Mouse (Mus musculus) forebrain, embryonic 15.5 days (tissue): ENCODE results near the gene Il12b. TPM values are rescaled to one million over a fixed set of nuclear protein-coding genes. Genes with fewer than 3 reads are reported as not detected.

Experiments used
- ATAC-seq: fragments of 200-750 bp; cut with Nextera tagmentation; replicated peaks from 2 replicates; pipeline ENCODE4 v1.8.0; 2017; ENCODE audit warnings: mild to moderate bottlenecking, moderate TSS enrichment, moderate library complexity
- H3K27ac ChIP-seq: fragments of 300-500 bp; sonication (generic); replicated peaks from 2 replicates; pipeline ENCODE4 v1.5.1; 2015; ENCODE audit warnings: mild to moderate bottlenecking, inconsistent platforms
- H3K27me3 ChIP-seq: fragments of 300-500 bp; sonication (generic); 2 replicates; pipeline ENCODE4 v1.6.1; 2015; ENCODE audit warnings: inconsistent platforms
- H3K36me3 ChIP-seq: fragments of 300-500 bp; sonication (generic); 2 replicates; pipeline ENCODE4 v1.6.1; 2015; ENCODE audit warnings: mild to moderate bottlenecking, inconsistent platforms
- H3K4me1 ChIP-seq: fragments of 300-500 bp; sonication (generic); 2 replicates; pipeline ENCODE4 v1.6.1; 2015; ENCODE audit warnings: inconsistent platforms
- H3K4me2 ChIP-seq: fragments of 300-500 bp; sonication (generic); replicated peaks from 2 replicates; pipeline ENCODE4 v1.6.1; 2015; ENCODE audit warnings: mild to moderate bottlenecking, inconsistent platforms
- H3K4me3 ChIP-seq: fragments of 300-500 bp; sonication (generic); 2 replicates; pipeline ENCODE4 v1.5.1; 2015; ENCODE audit warnings: mild to moderate bottlenecking, inconsistent platforms
- H3K9ac ChIP-seq: fragments of 300-500 bp; sonication (generic); replicated peaks from 2 replicates; pipeline ENCODE4 v1.6.1; 2015; ENCODE audit warnings: mild to moderate bottlenecking, inconsistent platforms
- H3K9me3 ChIP-seq: fragments of 300-500 bp; sonication (generic); 2 replicates; pipeline ENCODE4 v1.6.1; 2016; ENCODE audit warnings: inconsistent platforms
- WGBS: fragments of 180-500 bp; shearing (Covaris S2); methylation state at CpG from one replicate; pipeline ENCODE4 v1.1.7; 2015; ENCODE audit warnings: mixed read lengths; 5-methylcytosine and 5-hydroxymethylcytosine counted together
- polyA plus RNA-seq: library from polyadenylated mRNA; unstranded; fragments of >200 nt; fragmentation: Nextera tagmentation; extraction: Ambion mirVana; gene quantifications from 2 replicates; pipeline ENCODE4 v1.2.1, GENCODE M21; 2015

The Il12b gene
- polyA plus RNA-seq: not detected in 2 replicates

DNA sequence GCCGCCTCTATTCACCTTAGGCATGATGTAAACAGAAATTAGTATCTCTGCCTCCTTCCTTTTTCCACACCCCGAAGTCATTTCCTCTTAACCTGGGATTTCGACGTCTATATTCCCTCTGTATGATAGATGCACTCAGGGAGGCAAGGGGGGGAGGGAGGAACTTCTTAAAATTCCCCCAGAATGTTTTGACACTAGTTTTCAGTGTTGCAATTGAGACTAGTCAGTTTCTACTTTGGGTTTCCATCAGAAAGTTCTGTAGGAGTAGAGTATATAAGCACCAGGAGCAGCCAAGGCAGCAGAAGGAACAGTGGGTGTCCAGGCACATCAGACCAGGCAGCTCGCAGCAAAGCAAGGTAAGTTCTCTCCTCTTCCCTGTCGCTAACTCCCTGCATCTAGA lies at the start of gene Il12b:
TSS of gene Il12b (plus strand) at position 301 of the 400 bp plus-strand sequence.
- Histone ChIP-seq H3K36me3 (no peaks in the 10 kb centered on the region), H3K4me1 (peaks cover 21% of the 10 kb centered on the region), H3K27ac (no peak within 1 kb of the TSS), H3K4me3 (peak within 1 kb of the TSS; percentile 36), H3K9me3 (no peaks in the 10 kb centered on the region), H3K4me2 (peak within 1 kb of the TSS; percentile 62), H3K9ac (no peak within 1 kb of the TSS; the same call in 1 of the 2 replicates), H3K27me3 (no peaks in the 10 kb centered on the region; the same call in 1 of the 2 replicates)
- 78% methylated on average over 6 of the region's 6 CpGs for WGBS
- no peak for ATAC-seq

DNA sequence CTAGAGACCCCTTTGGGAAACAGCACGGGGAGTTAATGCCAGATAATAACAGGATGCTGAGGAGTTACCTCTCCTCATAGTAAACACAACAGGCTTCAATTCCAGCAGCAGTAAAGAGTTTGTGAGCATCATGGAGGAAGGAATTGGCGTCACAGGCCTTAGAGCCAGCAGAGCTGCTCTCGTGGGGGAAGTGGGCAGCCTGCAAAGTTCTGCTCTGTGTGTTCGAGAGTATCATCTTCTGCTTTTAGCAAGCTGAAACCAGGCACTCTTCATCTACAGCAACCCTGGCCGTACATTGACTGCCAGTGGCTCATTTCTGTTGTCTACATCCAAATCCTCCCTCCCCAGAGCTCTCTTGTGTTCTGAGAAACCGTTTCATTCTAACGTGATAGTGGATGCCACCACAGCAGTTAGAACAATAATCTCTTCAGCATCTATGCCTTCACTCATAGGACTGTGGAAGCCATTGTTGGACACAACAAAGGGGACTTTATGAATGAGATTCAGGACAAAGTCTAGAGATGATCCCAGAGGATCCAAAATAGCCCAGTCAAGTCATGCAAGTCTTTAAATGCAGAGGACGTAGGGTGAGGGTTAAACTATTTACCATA lies 44.9 kb upstream of the Il12b start:
- Histone ChIP-seq H3K27me3 (no peaks in the 10 kb centered on the region), H3K4me3 (no peak overlapping the region), H3K27ac (no peak overlapping the region), H3K4me1 (no peaks in the 10 kb centered on the region), H3K9me3 (no peaks in the 10 kb centered on the region), H3K9ac (no peak overlapping the region), H3K36me3 (no peaks in the 10 kb centered on the region), H3K4me2 (no peak overlapping the region)
- no peak for ATAC-seq
- 80% methylated on average over 8 of the region's 8 CpGs for WGBS

DNA sequence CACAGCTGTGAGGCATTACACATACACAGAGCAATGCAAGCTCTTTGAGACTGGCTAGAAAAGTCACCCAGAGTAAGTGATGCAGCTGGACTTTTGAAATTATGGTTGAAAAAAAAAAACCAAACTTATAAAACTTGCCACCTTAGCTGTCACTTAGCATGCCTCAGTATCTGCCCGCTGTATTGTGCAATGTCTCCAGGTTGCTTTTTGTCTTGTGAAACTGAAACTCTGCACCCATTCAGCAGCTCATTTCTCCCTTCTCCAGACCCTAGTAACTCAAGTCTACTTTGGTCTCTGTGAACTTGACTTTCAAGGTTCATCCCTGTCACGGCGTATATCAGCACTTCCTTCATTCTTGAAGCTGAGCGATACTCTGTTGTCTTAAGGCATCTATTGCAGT lies 43.7 kb upstream of the Il12b start:
- Histone ChIP-seq H3K9ac (no peak overlapping the region), H3K4me2 (no peak overlapping the region), H3K27me3 (no peaks in the 10 kb centered on the region), H3K4me1 (no peaks in the 10 kb centered on the region), H3K4me3 (no peak overlapping the region), H3K36me3 (no peaks in the 10 kb centered on the region), H3K9me3 (no peaks in the 10 kb centered on the region), H3K27ac (no peak overlapping the region)
- ATAC-seq: no peak
- 94% methylated on average over 4 of the region's 4 CpGs for WGBS

DNA sequence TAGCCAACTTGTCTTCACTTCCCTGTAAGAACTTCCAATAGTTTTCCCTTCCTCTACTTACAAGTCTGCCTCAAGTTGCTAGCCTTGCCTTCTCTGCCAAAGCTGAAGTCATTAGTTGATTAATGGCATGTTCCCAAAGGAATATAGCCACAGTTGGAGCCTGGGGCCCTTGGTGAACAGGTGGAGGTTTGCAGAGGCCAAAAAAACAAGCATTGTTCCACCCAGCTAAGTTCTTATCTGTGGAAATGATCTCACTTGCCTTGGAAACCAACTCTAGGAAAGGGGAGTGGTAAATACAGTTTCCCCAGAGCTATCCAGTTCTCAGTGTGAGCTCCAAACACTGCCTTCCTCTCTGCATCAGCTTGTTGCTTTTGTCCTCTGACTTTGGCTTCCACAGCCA lies 35.3 kb upstream of the Il12b start:
- H3K9ac ChIP-seq: no peak overlapping the region
- H3K36me3 ChIP-seq: no peaks in the 10 kb centered on the region
- no peak overlapping the region for H3K4me2 ChIP-seq
- H3K27ac ChIP-seq: no peak overlapping the region
- H3K27me3 ChIP-seq: no peaks in the 10 kb centered on the region
- no peak for ATAC-seq
- H3K4me1 ChIP-seq: no peaks in the 10 kb centered on the region
- no peak overlapping the region for H3K4me3 ChIP-seq
- no peaks in the 10 kb centered on the region for H3K9me3 ChIP-seq

DNA sequence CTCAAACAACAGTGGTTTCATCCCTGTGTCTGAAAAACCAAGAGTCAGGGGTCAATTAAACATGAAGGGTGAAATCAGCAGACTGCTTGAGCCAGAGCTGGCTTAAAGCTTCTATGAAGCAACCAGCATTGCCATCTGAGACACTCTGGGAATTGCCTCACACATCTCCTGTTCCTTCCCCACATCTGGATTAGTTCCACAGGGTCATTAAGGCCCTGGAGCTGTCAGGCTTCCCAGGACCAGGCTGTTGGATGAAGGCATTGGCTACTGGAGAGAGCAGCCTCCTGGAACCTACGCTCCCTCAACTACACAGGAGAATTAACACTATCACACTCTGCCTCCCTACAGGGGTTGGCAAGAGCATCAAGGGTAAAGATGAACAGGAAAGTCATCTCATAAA lies 32.2 kb upstream of the Il12b start:
- 88% methylated on average over 1 of the region's 1 CpGs for WGBS
- Histone ChIP-seq H3K9ac (no peak overlapping the region), H3K4me2 (no peak overlapping the region), H3K36me3 (no peaks in the 10 kb centered on the region), H3K9me3 (no peaks in the 10 kb centered on the region), H3K4me3 (no peak overlapping the region), H3K27ac (no peak overlapping the region), H3K4me1 (no peaks in the 10 kb centered on the region), H3K27me3 (no peaks in the 10 kb centered on the region)
- no peak for ATAC-seq

DNA sequence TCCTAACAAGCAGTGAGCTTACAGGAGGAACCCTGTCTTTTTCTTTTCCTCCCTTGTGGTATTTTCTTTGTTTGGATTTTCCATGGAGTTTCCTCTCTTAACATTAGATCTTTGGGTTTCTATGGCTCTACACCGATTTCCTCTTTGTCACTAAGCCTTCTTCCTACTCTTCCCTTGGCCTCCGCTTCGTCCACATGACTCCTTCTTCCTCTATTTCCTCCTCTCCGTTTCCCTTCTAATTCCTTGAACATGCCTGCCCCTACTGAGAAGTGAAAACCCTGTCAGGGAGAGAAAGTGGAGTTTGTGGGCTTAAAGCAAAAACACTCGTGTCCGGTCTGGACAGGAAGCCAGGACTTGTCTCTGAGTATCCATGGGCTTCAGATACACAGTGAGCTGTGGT lies 27.0 kb upstream of the Il12b start:
- Histone ChIP-seq H3K27ac (no peak overlapping the region), H3K36me3 (no peaks in the 10 kb centered on the region), H3K27me3 (no peaks in the 10 kb centered on the region), H3K9ac (no peak overlapping the region), H3K4me2 (no peak overlapping the region), H3K9me3 (no peaks in the 10 kb centered on the region), H3K4me3 (no peak overlapping the region), H3K4me1 (no peaks in the 10 kb centered on the region)
- 92% methylated on average over 6 of the region's 6 CpGs for WGBS
- ATAC-seq: no peak

DNA sequence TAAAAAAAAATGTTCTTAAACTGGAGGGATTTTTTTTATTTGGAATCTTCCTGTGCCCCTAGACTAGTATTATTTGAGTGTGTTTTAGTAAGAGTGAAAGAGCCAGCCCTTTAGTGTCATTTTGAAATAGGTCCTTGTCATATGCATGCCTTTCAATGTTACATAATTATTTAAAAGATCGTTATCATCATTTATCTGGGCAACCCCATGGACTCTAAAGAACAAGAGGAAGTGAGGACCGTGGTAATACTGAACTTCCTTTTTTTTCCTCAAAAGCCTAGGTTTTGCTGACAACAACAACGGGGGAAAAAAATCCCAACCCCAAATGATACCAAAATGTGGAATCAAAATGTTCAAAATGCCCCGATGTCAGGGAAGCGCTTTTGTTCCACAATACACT lies 22.0 kb upstream of the Il12b start:
- ATAC-seq: no peak
- H3K4me2 ChIP-seq: no peak overlapping the region

DNA sequence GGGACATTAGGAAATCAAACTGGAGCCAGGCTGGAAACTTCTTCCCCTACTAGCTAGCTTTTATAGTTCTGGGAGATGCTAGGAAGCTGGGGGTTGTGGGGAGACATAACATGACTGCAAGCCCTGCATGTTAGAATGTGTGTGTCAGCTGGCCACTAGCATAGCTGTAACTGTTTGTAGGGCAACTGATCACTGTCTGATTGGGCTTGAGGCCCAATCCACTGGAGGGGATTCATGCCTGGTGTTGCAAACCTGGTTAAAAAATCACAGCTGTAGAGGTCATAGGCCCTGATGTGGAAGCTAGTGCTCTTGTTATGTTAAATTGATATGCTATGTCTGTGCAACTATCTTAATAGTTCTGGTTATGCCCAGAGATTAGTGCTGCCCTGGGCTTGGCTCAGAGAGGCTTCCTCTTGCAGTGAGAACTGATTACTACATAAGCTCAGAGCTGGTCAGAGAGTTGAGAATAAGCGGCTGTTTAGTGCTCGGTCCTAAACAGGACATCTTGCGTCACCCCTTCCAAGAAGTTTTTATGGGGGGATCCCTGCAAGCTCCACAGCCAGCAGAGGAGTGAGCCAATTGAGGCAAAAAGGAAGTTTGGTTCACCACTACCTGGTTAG lies 19.3 kb upstream of the Il12b start:
- Histone ChIP-seq H3K4me1 (no peaks in the 10 kb centered on the region), H3K9ac (no peak overlapping the region), H3K4me3 (no peak overlapping the region), H3K27me3 (no peaks in the 10 kb centered on the region), H3K27ac (no peak overlapping the region), H3K4me2 (no peak overlapping the region), H3K9me3 (no peaks in the 10 kb centered on the region), H3K36me3 (no peaks in the 10 kb centered on the region)
- WGBS: 94% methylated on average over 3 of the region's 3 CpGs
- ATAC-seq: no peak

More for the DNA sequence above, 22.0 kb upstream of the Il12b start:
- no peaks in the 10 kb centered on the region for H3K27me3 ChIP-seq
- no peak overlapping the region for H3K27ac ChIP-seq
- no peak overlapping the region for H3K4me3 ChIP-seq
- H3K9ac ChIP-seq: no peak overlapping the region
- no peaks in the 10 kb centered on the region for H3K9me3 ChIP-seq
- H3K36me3 ChIP-seq: no peaks in the 10 kb centered on the region
- WGBS: 86% methylated on average over 5 of the region's 5 CpGs
- H3K4me1 ChIP-seq: no peaks in the 10 kb centered on the region

DNA sequence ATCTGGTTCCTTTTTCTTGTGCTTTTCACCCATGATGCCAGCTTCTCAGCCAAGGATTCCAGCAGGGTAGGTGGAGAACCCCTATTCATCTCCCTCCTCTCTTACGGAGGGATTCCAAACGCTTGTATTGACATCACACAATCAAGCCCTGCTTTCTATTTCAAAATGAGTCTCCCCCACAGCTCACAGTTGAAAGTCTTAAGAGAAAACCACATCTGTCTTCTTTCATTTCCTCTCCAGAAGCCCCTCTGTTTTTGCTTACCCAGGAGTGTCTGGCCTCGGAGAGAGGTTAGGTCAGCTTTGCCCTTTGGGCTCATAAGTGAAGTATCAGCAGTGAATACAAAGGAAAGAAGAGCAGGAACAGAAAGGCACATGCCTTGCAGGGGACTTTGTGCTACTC lies 17.7 kb upstream of the Il12b start:
- Histone ChIP-seq H3K9me3 (no peaks in the 10 kb centered on the region), H3K4me1 (no peaks in the 10 kb centered on the region), H3K36me3 (no peaks in the 10 kb centered on the region), H3K27me3 (no peaks in the 10 kb centered on the region), H3K4me3 (no peak overlapping the region), H3K4me2 (no peak overlapping the region), H3K9ac (no peak overlapping the region), H3K27ac (no peak overlapping the region)
- ATAC-seq: no peak
- 33% methylated on average over 3 of the region's 3 CpGs for WGBS

DNA sequence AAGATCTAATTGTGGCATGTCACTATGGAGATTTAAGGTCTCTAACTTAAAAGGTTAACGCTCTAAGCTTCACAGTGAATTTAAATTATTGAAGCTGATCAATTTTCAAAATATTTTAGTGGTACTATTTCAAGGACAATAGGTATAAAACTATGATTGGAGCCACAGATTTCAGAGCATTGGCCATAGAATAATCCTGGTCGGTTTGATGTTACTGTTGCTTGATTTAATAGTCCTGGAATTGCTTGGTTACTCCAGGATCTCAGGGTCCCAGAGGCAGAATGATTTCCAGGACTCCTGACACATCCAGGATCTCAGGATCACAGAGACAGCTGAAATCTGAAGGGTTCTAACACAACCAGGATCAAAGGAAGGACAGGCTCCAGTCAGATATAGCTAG lies 12.8 kb upstream of the Il12b start:
- Histone ChIP-seq H3K27me3 (no peaks in the 10 kb centered on the region), H3K9ac (no peak overlapping the region), H3K4me2 (no peak overlapping the region), H3K4me3 (no peak overlapping the region), H3K4me1 (no peaks in the 10 kb centered on the region), H3K27ac (no peak overlapping the region), H3K36me3 (no peaks in the 10 kb centered on the region), H3K9me3 (no peaks in the 10 kb centered on the region)
- ATAC-seq: no peak
- 86% methylated on average over 2 of the region's 2 CpGs for WGBS

DNA sequence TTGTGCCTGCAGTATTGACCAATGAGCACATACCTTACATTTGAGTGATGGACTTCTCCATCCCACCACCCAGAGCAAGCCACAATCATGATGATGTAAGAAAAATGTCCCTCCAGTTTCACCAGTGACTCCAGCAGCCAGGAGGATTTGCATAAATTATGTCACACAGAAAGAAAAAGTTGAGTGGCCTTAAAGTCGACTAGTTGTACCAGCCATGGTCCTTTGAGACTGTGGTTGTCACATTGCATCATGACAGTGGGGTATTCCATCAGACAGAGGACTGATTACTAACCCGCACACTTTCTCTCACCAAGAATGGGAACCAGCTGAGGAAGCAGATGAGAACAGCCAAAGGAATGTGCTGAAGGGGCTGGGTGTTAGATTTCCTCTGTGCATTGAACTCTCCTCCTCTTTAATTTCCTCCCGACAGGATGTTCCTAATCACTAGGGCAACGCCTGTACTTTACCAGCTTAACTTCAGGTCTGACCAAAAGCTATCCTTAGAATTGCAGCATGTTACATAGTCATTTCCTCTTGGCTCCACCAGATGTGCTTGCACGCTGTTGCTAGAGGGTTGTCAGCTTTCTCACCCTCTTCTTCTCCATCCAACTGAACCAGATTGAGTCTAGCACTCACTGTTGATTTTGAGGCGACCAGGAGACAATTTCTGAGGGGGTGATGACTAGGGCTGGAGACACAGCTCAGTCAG lies 9.7 kb upstream of the Il12b start:
- Histone ChIP-seq H3K27ac (no peak overlapping the region), H3K4me3 (no peak overlapping the region), H3K27me3 (no peaks in the 10 kb centered on the region), H3K36me3 (no peaks in the 10 kb centered on the region), H3K9ac (no peak overlapping the region), H3K4me2 (no peak overlapping the region), H3K9me3 (no peaks in the 10 kb centered on the region), H3K4me1 (no peaks in the 10 kb centered on the region)
- ATAC-seq: no peak
- 53% methylated on average over 6 of the region's 6 CpGs for WGBS

DNA sequence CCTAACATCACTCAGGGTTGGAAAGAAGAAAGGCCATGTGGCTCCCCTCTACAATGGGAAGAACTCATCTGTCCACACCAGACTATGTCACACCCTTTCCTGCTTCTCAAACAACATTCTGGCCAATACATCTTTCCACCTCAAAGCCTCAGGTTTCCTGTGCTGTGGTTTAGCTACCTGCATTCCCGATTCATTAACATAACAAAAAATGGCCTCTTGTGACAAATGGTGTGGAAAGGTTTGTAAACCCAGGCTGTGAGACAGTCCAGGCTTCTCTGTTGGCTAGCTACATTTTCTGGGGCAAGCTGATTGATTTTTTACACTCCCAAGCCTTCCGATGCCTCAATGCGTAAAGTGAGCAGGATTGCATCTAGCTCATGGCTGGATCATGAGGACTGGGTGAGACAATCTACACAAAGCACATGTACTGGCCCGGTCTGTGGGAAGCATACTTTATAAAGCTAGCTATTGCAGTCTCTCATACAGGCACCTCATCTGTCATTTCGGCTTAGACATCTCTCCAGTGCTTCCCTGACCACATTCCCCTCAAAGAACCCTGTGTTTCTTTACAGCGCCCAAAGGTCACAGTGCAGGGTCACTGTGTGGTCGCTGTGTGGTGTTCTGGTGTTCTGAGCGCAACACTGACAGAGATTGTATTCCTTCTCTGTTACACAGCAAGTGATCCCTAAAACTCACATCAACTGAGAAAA lies 6.6 kb upstream of the Il12b start:
- H3K4me1 ChIP-seq: no peaks in the 10 kb centered on the region
- no peak overlapping the region for H3K4me3 ChIP-seq
- 92% methylated on average over 8 of the region's 8 CpGs for WGBS
- H3K9me3 ChIP-seq: no peaks in the 10 kb centered on the region
- no peak overlapping the region for H3K27ac ChIP-seq
- no peak for ATAC-seq
- no peaks in the 10 kb centered on the region for H3K27me3 ChIP-seq
- H3K4me2 ChIP-seq: no peak overlapping the region
- no peaks in the 10 kb centered on the region for H3K36me3 ChIP-seq
- H3K9ac ChIP-seq: no peak overlapping the region
